In the genomic region with DNA sequence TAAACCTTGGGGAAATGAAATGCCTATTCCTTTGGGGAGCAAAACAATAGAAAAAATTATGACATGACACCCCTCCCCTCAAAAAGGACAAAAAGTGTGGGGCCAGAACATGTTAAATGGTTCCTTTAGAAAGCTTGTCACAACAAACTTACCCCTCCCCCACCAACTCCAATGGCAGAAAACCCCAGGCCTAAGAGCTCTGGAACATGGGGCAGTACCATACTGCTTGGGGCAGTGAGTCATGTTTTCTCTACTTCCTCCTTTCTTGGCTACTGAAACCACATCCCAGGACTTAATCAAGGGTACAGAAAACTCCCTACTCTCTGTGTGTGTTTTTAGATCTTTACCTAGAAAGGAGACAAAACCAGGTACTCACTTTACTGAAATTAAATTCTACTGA, we compare ENCODE assay signal across 16 mouse cellular contexts.
A peak's percentile ranks its signal among the peaks of the same experiment; 100 is the strongest.
DNase-seq lines count a peak whose midpoint lies in the region; ATAC-seq and TF ChIP-seq lines count a peak whose summit lies in the region.
"Had no signal": no experiment of that assay in that cellular context is flagged by ENCODE, and none has a peak within 500 bp of the region (broad histone marks: within the 10 kb centered on the region; RNA-seq: fewer than 3 reads in every experiment).

No protein-coding gene starts in this region.

- peak overlapping the region; percentile 39 for H3K27ac ChIP-seq in macrophage
- no peak overlapping the region for H3K27ac ChIP-seq in stomach, postnatal 0 days (replicated peaks)
- H3K27ac ChIP-seq: forebrain, embryonic 15.5 days; kidney, embryonic 15.5 days had no signal

- no peak for TF ChIP-seq CTCF in stomach, postnatal 0 days (IDR thresholded peaks at IDR 0.05; ENCODE audit: low read depth)

- no peaks in the 10 kb centered on the region for H3K9me3 ChIP-seq in stomach, postnatal 0 days (ENCODE audit: control insufficient read depth, low read length)
- H3K9me3 ChIP-seq: forebrain, embryonic 15.5 days; kidney, embryonic 15.5 days; megakaryocyte, embryonic 14.5 days had no signal

- ATAC-seq in stomach, postnatal 0 days (ENCODE audit: low FRiP score, low TSS enrichment), result peak; percentile 65; the same call in 1 of the 2 replicates
- no peak for ATAC-seq in frontal cortex, adult (ENCODE audit: low TSS enrichment)
- ATAC-seq: forebrain, embryonic 15.5 days; hindbrain, embryonic 16.5 days; liver, postnatal 0 days had no signal

- no peaks in the 10 kb centered on the region for H3K4me1 ChIP-seq in stomach, postnatal 0 days (replicated peaks; ENCODE audit: control insufficient read depth, insufficient read depth)
- H3K4me1 ChIP-seq: kidney, embryonic 15.5 days had no signal

- H3K27me3 ChIP-seq in stomach, postnatal 0 days (ENCODE audit: control insufficient read depth, insufficient read depth, low read length), result no peaks in the 10 kb centered on the region
- H3K27me3 ChIP-seq: forebrain, embryonic 15.5 days; kidney, embryonic 15.5 days; megakaryocyte, embryonic 14.5 days had no signal

- no peak overlapping the region for H3K4me3 ChIP-seq in macrophage (ENCODE audit: inconsistent target)
- H3K4me3 ChIP-seq in stomach, postnatal 0 days (ENCODE audit: low read depth, low read length), result no peak overlapping the region
- H3K4me3 ChIP-seq: erythroblast, embryonic 14.5 days; forebrain, embryonic 15.5 days; kidney, embryonic 15.5 days; megakaryocyte, embryonic 14.5 days had no signal

- peak; percentile 34 for DNase-seq in lung, postnatal 36 days
- DNase-seq in lung, postnatal 25 days (ENCODE audit: low spot score), result no peak
- peak; percentile 26 for DNase-seq in NIH3T3 (ENCODE audit: low read depth)
- no peak for DNase-seq in stomach, postnatal 0 days (ENCODE audit: low spot score)
- no peak for DNase-seq in thymus, adult 18-20 months
- DNase-seq in gastrocnemius, adult 8-10 months (ENCODE audit: low spot score in 2 of 2), result no peak
- DNase-seq: cerebellum, postnatal 10 days; liver, postnatal 0 days; right cerebral cortex, adult 18-20 months had no signal

- H3K9ac ChIP-seq in stomach, postnatal 0 days (ENCODE audit: low read length), result no peak overlapping the region
- H3K9ac ChIP-seq: forebrain, embryonic 15.5 days; kidney, embryonic 15.5 days; liver, postnatal 0 days had no signal

- H3K79me2 ChIP-seq in macrophage (ENCODE audit: inconsistent target), result no peaks in the 10 kb centered on the region

- H3K4me2 ChIP-seq in stomach, postnatal 0 days (replicated peaks; ENCODE audit: low read depth), result no peak overlapping the region
- H3K4me2 ChIP-seq: forebrain, embryonic 15.5 days; kidney, embryonic 15.5 days had no signal

- no peak for TF ChIP-seq EP300 in stomach, postnatal 0 days (optimal IDR thresholded peaks at IDR 0.05)

- H3K36me3 ChIP-seq in macrophage (ENCODE audit: inconsistent target), result peaks cover 30% of the 10 kb centered on the region
- H3K36me3 ChIP-seq in stomach, postnatal 0 days (ENCODE audit: control insufficient read depth, insufficient read depth, low read length), result no peaks in the 10 kb centered on the region

Comparison
In these comparisons a context has a peak if more than half of its experiments do, and no peak if none do; other contexts are left out.
1. DNase-seq: peak in lung, postnatal 36 days (single experiment) and NIH3T3 (single experiment); none in lung, postnatal 25 days (single experiment), stomach, postnatal 0 days (single experiment), thymus, adult 18-20 months (0 of 2) and gastrocnemius, adult 8-10 months (0 of 2).